Mouse (Mus musculus) left cerebral cortex, postnatal 36 days (tissue): ENCODE results near the gene AC170998.1. TPM values are rescaled to one million over a fixed set of nuclear protein-coding genes. Genes with fewer than 3 reads are reported as not detected.
"Not testable (repeated sequence)": the region's sequence is repeated elsewhere in the genome, so short reads cannot be mapped to it uniquely, and the experiment has no call there.

Source experiments
- DNase-seq, 2 experiments: peaks; one replicate each; pipeline ENCODE4 v3.0.0; 2021 to 2022; ENCODE audit warnings: low spot score in 2 of 2, mixed read lengths in 1 of 2
- intact Hi-C: fragments of 180-260 bp; cut with DNase I; formaldehyde crosslinking; loops from one replicate; pipeline ENCODE4 v1.15.1; 2025
- total RNA-seq, 2 experiments: library from RNA; stranded (reverse); gene quantifications; 2 replicates each; pipeline ENCODE4 v1.2.3; 2021

Gene AC170998.1
- total RNA-seq, 2 experiments from 2014 or later: 2.2 to 3.6 TPM

DNA sequence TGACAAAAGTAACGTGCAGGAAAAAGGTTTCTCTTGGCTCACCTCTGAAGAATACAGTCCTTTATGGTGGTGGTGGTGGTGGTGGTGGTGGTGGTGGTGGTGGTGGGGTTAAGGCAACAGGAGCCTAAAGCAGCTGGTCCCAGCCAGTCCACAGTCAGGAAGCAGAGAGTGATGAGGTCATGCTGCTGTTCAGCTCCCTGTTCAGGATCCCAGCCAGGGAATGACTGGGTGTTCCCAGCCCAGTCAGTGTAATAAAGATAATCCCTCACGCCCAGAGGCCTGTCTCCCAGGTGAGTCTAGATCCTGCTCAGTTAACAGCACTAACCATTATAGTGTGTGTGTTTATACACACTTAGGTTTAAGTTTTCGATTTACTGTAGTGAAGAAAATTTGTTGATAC, 24.1 kb upstream of the AC170998.1 start:
- no peak for DNase-seq
- intact Hi-C loops: no loop called here

DNA sequence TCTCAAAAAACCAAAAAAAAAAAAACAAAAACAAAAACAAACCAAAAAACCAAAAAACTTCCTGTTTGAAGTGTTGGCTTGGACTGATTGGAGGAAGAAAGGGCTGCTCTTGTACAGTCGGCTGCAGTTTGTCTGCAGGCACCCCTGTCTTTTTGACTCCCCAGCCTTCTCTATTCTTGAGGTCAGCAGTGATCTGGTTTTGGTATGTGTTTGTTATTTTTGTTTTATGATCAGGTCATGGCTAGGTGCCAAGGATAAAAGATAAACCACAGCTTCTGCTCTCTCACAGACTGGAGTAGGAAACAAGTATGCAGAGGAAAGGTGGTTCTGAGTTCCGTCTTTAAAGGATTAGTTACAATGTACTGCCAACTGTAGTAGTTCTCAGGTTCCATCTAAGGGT, 23.2 kb upstream of the AC170998.1 start:
- intact Hi-C loops: no loop called here
- no peak for DNase-seq

DNA sequence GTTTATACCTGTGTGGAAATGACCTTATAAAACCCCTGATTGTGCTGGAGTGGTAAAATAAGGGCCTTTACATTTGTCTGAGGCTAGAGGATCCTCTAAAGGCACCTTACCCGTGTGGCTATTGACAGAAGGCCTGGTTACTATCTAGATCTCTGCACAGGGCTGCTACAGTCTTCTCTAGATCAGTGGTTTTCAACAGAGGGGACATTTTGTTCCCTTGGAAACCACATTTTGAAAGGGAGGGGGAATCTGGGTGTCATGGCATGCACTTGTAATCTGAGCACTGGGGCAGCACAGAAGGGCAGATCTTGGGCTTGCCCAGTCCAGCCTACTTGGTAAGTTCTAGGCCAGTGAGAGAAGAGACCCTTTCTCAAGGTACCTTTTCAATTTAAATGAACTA, 19.2 kb upstream of the AC170998.1 start:
- intact Hi-C loops: no loop called here
- no peak for DNase-seq

GRCm38 (mm10) chr17:28707136-28707627, 18.7 kb upstream of the AC170998.1 start:
- DNase-seq: no peak
- intact Hi-C loops: no loop called here

DNA sequence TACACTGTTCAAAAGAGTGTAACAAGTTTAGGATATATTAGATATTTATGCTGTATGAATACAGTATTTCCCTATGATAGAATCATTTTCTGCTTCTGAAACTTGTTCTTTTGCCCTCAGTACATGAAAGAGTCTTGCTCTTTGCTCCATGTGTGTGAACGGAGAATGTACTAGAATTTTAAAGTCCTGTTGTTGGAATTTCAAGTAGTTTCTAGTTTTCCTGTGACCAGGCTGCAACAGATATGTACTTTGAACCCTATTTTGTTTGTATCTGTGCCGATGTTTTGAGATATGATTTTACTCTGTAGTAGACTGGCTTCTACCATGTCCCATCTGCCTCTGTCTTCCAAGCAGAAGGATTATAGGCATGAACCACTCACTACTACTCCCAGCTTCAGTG, 18.1 kb upstream of the AC170998.1 start:
- intact Hi-C loops: no loop called here
- no peak for DNase-seq

DNA sequence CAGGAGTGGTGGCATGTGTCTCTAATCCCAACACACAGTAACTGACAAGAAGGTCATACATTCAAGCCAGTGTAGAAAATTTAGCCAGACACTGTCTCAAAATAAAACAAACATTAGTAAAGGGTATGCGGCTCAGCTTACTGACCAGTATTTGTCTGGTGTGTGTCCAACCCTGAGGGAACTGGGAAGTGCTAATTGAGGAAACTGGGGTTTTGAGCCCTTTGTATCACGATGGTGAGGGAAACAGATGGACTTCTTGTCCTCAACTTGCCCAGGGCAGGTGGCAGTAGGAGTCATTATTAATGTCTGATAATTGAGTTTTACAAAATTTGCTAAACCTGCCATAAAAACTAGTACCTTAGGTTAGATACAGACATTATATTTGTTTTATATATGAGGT, 16.9 kb upstream of the AC170998.1 start:
- DNase-seq: no peak
- intact Hi-C loops: no loop called here

DNA sequence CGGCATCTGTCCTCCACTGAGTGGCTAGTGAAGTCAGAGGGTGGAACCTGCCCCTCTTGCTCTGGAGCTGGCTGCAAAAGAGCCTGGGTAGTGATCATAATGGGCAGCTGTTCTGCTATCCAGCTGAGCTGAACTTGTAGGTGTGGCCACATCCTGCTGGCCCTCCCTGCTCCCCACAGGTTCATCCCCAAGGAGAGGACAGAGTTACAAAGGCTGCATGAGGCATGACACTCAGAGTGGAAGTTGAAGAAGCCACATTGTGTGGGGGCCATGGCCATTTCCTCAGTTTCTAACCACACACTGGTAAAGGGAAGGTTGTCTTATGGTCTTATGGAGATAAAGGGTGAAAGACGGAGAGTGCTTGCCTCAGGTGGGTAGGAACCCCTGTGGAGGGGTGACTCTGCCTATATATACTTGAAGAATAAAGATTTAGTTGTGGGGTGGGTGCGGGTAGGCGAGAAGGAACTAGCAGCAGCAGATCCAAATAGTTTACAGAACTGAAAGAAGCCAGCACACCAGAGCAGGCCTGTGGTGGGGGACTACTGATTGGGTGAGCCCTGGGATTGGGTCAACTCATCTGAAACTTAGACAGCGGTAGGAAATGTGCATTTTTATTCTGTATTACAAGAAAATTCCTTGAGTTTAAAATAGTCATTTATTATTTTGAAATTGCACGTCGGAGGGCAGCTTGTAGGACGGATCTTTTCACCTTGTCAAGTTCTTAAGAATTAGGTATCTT, 16.2 kb upstream of the AC170998.1 start:
- intact Hi-C loops: no loop called here
- DNase-seq: no peak

- intact Hi-C loops: no loop called here
- no peak for DNase-seq
Measured at GRCm38 (mm10) chr17:28710291-28710688, 15.6 kb upstream of the AC170998.1 start.

DNA sequence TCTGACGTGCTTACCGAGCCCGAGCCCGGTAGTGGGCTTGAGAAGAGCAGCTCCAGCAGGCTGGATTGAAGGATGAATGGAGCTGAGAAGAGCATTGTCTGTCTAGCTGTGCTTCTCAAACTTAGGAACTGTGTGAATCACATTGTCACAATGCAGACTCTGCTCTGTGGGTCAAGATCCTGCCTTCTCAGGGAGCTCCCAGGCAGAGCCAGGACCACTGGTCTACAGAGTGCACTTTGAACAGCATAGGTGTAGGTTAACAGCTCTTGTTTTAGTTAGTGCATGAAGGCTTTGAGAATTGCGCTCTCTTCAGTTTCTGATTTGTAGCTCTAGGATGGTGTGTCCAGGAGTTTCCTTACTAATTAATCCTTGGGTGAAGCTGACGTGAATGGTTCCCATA, 14.6 kb upstream of the AC170998.1 start:
- DNase-seq: no peak
- intact Hi-C loops: no loop called here

- intact Hi-C loops: no loop called here
- DNase-seq: no peak
Measured at GRCm38 (mm10) chr17:28712305-28712704, 13.6 kb upstream of the AC170998.1 start.

GRCm38 (mm10) chr17:28714006-28714405, 11.9 kb upstream of the AC170998.1 start:
- intact Hi-C loops: no loop called here
- no peak for DNase-seq

DNA sequence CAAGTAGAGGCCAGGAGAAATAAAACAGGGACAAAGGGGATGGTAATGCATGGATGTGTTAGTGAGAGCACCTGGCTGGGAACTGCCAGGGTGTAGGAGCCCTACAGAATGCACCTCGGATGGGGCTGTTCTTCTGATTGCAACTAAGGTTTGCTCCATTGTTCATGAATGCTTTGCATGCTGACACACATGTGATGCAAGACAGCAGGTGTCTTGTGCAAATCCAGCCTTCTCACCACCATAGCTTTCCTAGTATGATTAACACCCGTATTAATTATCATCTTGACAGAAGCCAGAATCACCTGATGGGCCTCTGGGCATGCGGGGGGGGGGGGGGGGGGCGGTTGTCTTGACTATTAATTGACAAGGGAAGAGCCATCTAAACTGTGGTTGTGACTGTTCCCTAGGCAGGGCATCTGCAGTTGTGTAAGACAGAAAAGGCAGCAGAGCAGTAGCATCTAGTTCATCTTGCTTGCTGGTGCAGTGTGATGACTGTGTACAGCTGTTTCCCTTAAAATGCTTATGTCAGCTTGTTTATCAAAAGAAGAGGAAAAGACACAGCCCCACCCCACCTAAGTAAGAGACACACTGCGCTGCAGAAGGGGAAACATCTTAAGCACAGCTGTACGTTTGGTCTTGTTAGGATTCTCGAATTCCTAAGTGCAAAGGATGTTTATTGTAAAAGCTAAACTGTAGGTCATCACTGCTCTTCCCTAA, 9.9 kb upstream of the AC170998.1 start:
- no peak for DNase-seq
- intact Hi-C loops: no loop called here

DNA sequence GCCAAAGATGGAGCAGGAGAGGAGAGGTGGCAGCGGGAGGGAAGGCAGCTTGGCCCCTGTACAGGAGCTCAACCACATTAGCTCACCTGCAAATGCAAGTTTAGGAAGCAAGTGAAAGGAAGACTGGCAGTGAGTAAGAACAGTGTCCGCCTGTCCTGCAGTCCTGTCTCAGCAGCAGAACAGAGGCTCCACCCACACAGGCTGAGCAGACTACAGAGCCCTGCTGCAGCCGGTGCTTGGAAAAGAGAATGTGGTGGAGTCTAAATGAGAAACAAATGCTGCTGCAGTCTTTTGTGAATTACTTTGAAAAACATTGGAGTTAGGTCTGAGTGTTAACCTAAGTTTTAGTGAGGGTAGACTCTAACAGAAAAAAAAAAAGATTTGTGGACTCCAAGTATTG, 8.3 kb upstream of the AC170998.1 start:
- intact Hi-C loops: no loop called here
- no peak for DNase-seq

DNA sequence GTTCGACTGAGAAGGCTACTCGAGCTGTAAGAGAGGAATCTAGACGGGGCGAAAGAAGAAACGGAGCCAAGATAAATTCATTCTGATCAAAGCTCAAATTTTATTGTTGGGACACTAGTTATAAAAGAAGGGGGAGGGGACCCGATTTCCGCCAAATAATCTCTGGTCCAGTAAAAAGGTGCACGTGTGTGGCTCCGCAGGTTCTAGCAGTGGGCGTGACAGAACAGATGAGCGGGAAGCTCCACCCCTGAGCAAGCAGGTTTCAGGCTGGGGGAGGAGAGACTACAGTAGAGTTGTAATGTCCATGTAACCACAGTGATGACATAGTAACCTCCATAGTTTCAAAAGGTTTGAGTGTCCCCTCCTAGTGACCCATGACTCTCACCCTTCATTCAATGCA, 1.6 kb downstream of the AC170998.1 start:
- intact Hi-C loops, DNase-seq: not testable (repeated sequence)

- DNase-seq: no peak
- intact Hi-C loops: no loop called here
Measured at GRCm38 (mm10) chr17:28735317-28736105, 9.6 kb downstream of the AC170998.1 start.

- intact Hi-C loops: no loop called here
- DNase-seq: no peak
Measured at GRCm38 (mm10) chr17:28736486-28736885, 10.6 kb downstream of the AC170998.1 start.

GRCm38 (mm10) chr17:28737973-28738372, 12.1 kb downstream of the AC170998.1 start:
- intact Hi-C loops: no loop called here
- no peak for DNase-seq

GRCm38 (mm10) chr17:28739244-28739643, 13.4 kb downstream of the AC170998.1 start:
- intact Hi-C loops: no loop called here
- DNase-seq: no peak

DNA sequence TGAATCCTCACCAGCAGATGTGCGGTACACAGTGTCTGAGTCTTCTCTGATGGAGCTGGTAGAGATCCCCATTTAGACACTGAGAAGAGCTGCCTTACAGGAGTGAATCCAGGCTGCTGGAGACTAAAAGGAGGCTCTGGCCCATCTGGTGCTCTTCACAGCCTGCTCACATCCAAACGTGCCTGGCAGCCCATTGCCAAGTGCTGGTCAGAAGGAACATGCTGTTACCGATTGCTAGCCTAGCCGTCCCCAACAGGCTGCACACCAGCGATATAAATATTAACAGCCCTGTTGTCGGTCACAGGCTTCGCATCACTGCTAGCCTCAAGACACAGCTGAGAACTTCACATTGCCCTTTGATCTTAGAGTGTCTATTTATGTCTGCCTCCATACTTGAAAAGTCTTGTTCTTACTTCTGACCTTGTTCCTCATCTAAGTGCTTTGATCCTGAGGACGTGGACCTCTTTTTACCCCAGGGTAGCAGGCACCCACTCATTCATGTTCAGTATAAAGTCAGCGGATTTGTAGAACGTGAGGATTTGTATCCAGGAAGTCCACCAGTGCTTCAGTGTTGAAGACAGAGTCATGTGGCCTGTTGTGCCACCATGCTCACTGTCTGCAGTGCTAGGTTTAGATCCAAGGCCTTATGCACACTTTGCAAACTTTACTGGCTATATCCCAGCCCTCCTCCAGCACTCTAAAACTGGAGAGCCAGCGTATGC, 17.4 kb downstream of the AC170998.1 start:
- peak; percentile 76 to 80 for DNase-seq
- intact Hi-C loops: no loop called here

DNA sequence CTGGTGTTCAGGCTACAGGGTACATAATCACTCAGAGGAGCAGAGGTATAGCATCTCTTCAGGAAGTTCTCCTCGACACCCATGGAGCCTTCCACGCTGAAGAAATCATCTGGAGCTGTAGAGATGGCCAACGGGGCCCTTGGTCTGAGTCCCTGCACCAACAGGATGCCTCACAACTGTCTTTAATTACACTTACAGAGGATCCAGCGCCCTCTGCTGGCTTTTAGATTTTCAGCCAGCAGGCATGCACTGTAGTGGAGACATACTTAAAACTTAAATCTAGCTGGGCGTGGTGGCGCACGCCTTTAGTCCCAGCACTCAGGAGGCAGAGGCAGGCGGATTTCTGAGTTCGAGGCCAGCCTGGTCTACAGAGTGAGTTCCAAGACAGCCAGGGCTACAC, 18.0 kb downstream of the AC170998.1 start:
- intact Hi-C loops: no loop called here
- DNase-seq: no peak
